Mouse (Mus musculus): ENCODE measurements around the gene Gm45717.
"Not testable (repeated sequence)": the region's sequence is repeated elsewhere in the genome, so short reads cannot be mapped to it uniquely, and the experiment has no call there.

Gene Gm45717

DNA sequence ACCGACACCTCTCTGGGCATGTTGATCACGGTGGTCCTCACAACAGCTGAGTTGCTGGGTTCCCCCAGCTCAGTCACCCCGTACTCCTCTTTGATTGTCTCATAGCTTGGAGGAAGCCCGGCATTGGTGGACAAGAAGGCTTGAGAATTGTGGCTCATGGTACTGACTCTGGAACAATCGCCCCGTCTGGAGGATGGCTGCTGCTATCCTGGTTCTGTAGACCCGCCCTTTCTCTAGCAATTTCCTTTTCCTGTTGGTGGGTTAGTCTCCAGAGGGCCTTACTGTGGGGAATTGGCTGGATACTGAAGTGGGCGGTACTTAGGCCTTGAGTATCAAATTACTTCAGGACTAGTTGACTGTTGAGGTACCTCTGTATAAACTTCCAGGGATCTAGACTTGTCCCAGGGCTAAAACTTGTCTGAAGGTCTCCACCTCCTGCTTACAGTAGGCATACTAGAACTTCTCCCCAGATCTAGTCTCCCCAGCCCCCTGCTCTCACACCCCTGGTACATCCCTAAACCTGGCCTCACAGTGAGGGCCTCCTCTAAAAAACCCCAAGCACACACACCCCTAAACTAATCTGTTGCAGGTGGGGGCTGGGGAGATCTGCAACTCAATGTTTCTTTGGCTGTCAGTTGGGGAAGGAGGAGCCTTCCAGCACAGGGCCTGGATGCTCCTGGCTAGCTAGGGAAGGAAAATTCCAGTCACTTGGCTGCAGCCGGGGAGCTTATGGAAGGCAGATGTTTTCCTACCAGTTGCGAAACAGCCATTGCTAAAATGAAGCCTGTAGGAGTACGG, at the start of gene Gm45717, which contains the start of gene Ifitm2:
Gm45717 (minus strand) TSS at position 180 of the 798 bp plus-strand sequence.
Ifitm2 (minus strand) TSS at position 230 of the 798 bp plus-strand sequence.
- no peak for DNase-seq (ENCODE audit: low read depth, low spot score)

DNA sequence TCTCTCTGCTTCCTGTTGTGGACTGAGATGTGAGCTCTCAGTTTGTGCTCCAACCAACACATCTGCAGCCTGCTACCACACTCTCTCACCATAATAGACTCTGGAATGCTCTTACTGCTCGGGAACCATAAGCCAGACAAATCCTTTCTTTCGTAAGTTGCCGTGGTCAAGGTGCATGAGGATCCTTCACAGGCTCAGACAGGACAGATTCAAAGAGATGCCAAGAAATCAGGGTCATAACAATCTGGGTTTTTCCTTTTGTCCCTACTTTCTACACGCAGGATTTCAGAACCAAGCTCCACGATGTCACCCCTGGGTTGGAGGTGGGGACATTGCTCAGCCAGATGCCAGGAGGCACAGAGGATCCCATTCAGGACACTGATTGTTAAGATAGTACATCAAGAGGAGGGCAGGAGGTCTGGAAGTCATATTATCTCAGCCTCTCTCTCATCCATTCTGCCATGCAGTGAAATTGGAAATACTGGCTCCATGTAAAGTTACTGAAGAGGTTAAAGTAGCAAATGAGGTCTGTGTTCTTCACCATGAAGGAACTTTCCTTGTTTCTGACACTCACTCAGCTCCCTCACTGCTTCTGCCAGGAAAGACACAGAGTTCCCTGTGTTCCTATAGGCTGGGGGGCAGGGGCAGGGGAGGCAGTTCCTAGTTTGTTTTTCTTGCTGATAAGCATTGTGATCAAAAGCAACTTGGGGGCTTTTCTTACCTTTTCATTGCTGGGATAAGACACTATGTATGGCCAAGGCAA, 47.7 kb upstream of the Gm45717 start:
- no peak for DNase-seq (ENCODE audit: low read depth, low spot score)

DNA sequence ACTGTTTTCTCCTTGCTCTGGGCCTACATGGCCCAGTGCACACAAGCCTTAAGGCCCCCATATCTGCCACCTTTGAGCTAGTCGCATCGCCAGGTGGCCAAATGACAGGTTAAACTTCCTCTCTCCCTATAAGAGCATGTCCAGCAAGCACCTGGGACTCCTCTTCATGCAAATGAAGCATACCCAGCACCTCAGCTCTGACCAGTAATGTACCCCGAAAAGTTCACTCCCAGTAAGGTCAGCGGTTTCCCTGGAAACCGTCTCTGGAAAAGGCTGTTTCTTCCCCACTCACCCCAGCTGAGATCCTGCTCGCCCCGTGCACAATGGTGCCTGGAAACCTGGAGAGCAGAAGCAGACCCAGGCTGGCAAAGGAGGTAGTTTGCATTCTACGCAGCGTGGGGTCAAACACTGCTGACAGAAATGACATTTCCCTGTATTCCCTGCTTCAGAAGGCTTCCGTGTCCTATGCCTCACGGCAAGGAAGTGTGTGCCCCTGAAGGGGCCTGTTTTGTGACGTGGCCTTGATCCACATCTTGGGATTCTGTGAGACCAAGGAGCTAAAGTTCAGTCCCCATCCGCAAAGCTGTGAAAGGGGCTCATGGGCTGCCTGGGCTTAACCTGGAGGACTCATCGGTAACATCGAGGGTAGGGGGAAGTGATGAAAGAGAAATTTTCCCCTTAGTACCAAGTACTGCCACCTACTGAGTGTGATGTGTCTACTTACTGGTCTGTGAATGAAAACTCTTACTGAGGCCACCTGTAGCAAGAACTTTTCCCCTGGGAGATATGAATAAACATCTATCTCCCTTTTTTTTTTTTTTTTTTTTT, 45.4 kb upstream of the Gm45717 start:
- no peak for DNase-seq (ENCODE audit: low read depth, low spot score)

DNA sequence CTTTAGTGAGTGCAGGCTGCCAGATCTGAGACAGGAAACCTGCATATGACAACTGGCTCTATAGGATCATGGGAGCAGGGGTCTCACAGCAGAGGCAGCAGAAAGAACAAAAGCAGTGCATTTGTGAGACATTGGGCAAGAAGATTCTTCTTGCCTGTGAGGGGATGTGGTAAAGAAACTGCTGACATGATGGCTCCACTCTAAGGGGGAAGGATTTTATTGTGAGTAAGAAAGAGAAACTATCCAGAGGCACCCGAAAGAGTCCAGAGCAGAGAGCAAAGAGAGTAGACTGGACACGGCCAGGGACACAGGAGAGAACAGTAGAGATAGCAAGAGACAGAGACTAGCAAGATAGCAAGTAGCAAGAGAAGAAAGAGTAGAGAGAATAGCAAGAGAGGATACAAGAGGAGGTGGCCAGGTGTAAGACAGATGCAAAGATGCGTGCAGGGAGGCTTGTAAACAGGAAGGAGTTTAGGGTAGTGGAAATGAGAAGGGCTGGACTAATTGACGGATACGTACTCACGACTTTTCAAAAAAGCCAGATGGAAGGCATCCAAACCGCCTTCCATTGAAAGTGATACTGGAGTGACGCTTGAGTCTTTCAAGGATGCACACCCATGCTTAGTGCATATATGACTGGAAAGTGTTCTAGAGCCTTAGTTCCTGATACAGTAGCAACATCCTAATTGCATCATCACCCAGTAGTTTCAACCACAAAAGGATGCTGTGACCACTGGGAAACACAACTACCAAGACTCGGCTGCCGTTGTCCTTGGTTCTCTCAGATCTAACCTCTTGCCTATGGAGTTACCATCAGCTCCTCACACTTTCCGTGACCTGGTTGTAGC, 43.3 kb upstream of the Gm45717 start:
- no peak for DNase-seq (ENCODE audit: low read depth, low spot score)

DNA sequence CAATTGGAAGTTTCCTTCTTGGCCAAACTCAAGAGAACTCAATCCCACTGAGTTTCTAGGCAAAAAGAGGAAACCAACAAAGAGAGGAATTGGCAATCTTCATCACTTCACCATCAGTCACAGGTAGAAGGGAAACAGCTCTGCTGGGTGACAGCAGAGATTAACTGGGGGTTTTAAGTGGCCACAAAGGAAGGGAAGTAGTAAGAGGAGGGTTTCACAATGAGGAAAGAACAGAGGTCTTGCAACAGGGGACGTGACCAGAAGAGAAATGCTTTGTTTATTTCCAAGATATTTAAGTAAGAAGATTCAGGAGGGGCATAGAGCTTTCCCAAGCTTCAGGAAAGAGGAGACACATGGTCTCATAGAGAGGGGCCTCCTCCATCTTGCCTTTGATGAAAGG, 42.1 kb upstream of the Gm45717 start:
- no peak for DNase-seq (ENCODE audit: low read depth, low spot score)

DNA sequence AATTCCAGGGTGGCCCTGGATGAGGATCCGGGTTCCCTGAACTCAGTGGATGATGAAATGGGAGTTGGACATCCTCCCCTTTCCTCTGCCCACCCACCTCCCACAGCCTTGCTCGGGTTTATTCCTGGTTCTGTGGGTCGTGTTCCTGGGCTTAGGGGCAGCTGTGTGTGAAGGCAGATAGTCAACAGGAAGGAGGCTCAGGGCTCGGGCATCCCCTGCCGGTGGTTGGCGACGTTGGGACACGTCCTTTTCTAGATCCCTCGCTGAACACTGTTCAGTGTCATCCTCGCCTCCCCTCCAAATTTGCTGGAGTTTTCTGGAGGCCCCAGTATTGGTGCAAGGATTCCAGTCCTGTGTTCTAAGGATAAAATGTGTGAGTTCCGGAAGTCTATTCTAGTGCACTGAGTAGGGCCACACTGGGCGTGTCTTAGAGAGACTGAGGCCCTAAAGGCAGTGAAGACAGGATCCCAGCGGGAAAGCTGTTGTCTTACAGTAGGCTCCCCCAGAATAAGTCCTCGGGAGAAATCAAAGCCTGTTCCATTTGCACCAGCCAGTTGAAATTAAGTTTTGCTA, 35.5 kb upstream of the Gm45717 start:
- DNase-seq (ENCODE audit: low read depth, low spot score), result no peak

DNA sequence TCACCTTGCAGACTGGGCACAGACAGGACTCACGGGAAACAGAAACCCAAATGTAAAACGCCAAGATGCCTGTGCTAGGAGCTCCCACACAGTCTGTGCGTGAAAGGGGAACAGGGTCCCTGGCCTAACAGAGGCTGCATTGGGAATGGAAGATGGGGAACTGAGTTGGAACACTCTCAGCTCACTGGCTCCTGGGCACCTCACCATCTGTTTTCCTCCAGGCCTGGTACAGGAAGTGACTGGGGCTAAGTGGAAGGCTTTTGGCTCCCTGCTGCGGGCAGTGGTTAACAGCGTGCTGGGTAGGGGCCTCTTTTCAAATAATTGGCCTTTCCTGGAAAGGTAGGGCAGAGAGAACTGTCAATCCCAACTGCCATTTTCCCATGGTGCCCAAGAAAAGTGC, 34.9 kb upstream of the Gm45717 start:
- DNase-seq (ENCODE audit: low read depth, low spot score), result no peak

DNA sequence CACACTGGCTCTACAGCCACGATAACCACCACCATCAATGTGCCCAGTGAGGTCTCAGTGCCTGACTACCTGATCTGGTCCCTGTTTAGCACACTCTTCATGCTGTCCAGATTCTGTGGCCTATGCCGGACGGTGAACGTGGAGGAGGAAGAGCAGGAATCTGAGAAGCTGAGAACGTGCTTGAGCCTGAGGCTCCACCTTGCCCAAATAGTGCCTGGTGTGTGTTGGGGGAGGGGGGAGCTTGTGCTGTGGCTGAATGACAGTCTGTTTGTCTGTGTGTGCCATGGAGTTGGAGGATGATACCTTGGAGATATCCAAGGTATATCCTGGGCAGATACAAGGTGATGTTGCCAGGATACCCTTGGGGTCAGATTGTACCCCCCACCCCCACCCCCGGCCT, 34.4 kb upstream of the Gm45717 start:
- DNase-seq (ENCODE audit: low read depth, low spot score), result no peak

DNA sequence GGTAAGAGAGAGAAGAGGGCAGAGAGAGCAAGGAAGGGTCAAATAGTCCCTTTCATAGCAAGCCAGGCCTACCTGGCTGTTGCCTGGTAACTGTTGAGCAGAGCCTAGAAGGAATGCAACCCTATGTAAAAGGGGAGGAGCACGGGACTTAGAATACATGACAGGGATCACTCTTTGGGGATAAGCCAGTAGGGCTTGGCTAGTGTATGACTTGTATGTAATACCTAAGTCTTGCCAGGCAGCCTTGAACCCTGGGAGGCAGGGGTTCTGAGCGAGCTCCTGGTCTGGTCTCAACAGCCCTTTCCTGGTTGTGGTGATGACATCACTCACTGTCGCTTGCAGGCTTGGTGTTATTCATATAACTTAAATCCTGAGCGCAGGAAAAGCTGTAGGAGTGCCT, 33.3 kb upstream of the Gm45717 start:
- DNase-seq (ENCODE audit: low read depth, low spot score), result no peak

DNA sequence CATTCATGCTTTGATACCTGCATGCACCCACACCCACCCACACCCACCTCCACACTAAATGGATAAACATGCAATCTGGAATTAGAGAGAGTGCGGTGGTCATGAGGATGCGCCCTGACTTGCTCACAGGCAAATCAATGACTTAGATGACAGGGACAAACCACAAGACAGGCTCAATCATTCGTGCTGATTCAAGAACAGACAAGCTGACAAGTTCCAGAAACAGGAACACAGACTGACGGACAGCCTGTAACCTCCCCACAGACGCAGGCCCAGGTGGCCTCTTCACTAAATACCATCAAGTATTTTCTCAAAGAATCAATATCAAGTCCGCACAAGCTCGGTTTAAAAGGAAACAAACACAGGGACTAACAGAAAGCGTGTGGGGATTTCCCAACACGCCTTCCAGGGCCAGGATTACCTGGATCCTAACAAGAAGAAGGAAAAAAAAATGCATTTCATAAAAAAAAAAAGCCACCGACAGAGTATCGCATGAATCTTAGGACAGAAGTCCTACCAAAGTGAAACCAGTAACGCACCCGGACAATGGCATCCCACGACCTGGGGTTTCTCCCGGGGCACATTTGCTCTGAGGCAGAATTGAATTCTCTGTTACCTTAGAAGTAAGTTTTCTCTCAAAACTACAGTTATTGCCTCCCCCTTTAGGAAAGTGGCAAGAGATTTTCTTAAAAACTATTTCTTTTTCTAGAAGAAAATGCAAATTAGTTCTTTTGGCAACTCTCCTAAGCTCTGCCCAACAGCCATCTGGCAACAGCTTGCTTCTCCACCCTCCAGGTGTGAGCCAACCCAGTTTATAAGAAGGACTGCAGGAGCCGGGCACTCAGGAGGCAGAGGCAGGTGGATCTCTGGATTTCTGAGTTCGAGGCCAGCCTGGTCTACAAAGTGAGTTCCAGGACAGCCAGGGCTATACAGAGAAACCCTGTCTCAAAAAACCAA, 31.7 kb upstream of the Gm45717 start:
- DNase-seq (ENCODE audit: low read depth, low spot score), result no peak

DNA sequence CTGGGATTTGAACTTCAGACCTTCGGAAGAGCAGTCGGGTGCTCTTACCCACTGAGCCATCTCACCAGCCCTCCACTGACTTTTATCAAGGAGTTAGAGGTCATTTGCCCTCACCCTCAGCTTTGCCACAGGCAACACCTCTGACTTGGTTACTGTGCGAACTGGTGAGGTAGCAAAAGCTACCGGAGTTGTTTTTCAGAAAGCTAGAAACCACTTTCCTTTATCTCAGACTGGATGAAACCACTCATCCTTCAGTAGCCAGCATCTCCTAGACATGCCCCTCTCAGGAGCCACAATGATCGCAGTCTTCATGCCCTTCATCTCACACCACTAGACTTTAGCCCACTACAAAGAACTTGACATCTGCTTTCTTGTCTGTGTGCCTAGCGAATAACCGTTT, 27.2 kb upstream of the Gm45717 start:
- DNase-seq (ENCODE audit: low read depth, low spot score), result no peak

DNA sequence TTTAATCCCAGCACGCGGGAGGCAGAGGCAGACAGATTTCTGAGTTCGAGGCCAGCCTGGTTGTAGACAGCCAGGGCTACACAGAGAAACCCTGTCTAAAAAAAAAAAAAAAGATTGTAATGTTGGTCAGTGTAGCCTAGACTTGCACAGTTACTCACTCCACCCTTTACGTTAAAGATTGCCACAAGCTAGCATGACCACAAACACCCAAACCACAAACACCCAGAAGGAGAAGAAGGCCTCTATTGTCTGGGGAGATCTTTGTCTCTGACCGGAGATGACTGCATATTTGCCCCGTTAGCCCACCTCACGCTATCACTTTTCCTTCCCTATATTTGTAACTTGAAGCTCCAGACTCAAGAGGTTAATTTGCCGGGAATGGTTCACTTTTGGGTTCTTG, 26.0 kb upstream of the Gm45717 start:
- DNase-seq (ENCODE audit: low read depth, low spot score), result no peak

DNA sequence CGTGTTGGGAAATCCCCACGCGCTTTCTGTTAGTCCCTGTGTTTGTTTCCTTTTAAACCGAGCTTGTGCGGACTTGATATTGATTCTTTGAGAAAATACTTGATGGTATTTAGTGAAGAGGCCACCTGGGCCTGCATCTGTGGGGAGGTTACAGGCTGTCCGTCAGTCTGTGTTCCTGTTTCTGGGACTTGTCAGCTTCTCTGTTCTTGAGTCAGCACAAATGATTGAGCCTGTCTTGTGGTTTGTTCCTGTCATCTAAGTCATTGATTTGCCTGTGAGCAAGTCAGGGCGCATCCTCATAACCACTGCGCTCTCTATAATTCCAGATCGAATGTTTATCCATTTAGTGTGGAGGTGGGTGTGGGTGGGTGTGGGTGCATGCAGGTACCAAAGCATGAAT, 21.0 kb upstream of the Gm45717 start:
- DNase-seq (ENCODE audit: low read depth, low spot score), result not testable (repeated sequence)

DNA sequence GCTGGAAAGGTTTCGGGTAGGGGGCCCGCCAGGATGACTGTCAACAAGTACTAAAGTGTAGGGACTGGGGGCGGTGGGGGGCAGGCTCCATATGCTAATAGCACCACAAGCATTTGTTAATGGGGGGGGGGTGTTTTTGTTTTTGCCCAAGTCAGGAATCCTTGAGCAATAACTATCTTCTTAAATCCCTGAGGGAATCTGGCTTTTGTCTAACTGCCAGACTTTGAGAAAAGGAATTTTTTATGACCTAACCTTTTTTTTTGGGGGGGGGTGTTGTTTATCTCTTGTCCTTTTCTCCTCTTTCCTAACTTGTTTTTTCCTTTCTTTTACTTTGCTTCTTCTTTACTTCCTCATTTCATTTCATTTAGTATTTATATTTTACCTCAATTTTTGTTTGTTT, 19.7 kb upstream of the Gm45717 start:
- DNase-seq (ENCODE audit: low read depth, low spot score), result no peak

DNA sequence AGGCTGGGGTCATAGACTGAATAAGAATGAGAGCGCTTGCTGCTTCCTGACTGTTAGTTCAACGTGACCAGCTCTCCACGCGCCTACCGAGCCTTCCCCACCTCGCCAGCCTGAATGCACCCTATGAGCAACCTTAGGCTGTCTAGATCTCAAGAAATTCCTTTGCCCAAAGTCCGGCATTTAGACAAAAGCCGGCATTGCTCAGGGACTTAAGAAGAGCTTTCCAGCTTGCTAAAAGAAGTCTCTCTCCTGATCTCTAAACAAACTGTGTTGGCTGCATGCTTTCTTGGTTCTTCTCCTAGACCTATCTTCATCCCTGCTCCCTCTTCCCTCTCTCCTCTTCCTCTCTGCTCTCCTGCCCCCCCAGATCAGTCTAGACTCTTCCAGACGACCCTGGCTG, 19.2 kb upstream of the Gm45717 start:
- no peak for DNase-seq (ENCODE audit: low read depth, low spot score)

DNA sequence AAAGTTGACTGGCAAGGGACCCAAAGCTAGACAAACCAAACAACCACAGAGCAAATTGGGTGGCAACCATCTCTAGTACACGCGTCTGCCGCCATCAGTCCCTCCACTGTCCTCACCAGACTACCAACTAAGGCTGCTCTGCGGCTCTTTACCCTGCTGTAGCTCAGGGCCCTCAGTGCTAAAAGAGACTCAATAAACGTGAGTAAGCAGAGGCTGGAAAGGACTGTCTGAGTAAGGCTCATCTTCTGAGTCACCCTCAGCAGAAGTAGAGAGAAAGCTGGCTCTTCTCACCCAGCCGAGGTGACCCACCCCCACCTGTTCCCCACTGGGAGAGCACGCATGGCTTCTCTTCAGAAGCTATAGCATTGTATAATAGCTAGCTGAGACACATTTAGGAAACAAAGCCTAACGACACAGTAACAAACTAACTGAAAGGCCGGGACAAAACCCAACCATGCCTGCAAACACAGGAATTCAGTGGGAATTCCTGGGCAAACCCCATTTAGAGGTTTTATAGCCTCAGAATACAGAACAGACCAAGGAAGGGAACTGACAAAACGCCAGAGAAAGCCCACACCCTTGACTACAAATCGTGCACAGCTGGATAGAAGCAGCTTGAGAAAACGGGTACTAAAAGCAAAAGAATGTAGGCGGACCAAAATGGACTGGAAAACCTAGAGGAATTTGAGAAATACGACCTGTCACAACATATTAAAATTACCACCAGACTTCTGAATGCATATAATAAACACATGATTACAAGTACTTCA, 17.8 kb upstream of the Gm45717 start:
- no peak for DNase-seq (ENCODE audit: low read depth, low spot score)

DNA sequence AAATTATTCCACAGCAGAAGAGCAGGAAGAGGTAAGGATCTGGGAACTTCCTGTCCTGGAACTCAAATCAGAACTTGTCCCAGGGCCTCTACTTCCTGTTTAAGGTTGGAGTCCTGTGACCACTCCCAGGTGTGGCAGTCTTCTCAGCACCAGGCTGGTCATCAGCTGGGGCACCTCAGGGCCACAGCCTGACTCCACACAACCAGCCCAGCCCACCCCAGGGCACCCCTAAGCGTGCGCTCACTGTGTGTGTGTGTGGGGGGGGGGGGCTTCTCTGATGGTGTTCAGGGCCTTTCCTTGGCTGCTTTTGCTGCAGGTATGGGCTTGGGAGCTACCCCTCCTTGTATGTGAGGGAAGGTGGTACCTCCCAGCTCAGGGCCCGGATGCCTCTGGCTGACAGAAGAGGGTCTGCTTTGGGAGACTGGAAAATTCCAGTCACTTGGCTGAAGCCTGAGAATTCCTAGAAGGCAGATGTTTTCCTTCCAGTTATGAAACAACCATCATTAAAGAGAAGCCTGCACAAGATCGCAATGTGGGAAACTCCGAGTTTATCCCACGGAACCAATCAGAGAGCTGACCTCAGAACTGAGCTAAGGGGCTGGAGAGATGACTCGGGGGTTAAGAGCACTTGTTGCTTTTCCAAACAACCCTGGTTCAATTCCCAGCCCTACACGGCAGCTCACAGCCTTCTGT, 15.9 kb upstream of the Gm45717 start:
- no peak for DNase-seq (ENCODE audit: low read depth, low spot score)

DNA sequence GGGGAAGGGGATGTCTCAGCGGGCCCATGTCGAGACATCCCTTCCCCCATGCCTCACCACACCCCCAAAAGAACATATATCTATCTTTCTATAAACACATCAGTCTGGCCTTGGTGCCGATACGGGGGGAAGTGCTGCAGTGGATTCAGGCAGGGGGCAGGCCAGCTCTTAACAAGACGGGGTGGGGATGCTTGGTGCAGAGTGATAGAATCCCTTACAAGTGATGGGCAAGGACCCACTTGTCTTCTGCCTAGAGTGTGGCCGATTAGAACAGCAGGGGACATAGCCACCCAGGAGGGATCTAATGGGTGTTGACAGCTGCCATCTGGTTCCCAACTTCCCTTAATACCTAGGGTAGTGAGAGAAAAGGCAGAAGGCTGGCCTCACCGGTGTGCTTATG, 15.2 kb upstream of the Gm45717 start:
- peak; percentile 21 for DNase-seq (ENCODE audit: low read depth, low spot score)

Measured in retina, postnatal 7 days (tissue).